Mouse (Mus musculus): ENCODE results near the gene Sec16a. TPM values are rescaled to one million over a fixed set of nuclear protein-coding genes. Genes with fewer than 3 reads are reported as not detected.
A peak's percentile ranks its signal among the peaks of the same experiment; 100 is the strongest.

The Sec16a gene
- total RNA-seq, 2 experiments from 2014 or later: 29.8 to 42.3 TPM

- no peak for ATAC-seq (replicated peaks; ENCODE audit: poor library complexity, severe bottlenecking)
Observed at GRCm38 (mm10) chr2:26444368-26444767, 648 bp downstream of the Sec16a start.

GRCm38 (mm10) chr2:26443876-26444275, 1.1 kb downstream of the Sec16a start:
- no peak for ATAC-seq (replicated peaks; ENCODE audit: poor library complexity, severe bottlenecking)

- no peak for ATAC-seq (replicated peaks; ENCODE audit: poor library complexity, severe bottlenecking)
Observed at GRCm38 (mm10) chr2:26442843-26443242, 2.2 kb downstream of the Sec16a start.

- ATAC-seq (replicated peaks; ENCODE audit: poor library complexity, severe bottlenecking): no peak
Observed at GRCm38 (mm10) chr2:26441688-26442087, 3.3 kb downstream of the Sec16a start.

- ATAC-seq (replicated peaks; ENCODE audit: poor library complexity, severe bottlenecking): no peak
Observed at GRCm38 (mm10) chr2:26441261-26441660, 3.8 kb downstream of the Sec16a start.

DNA sequence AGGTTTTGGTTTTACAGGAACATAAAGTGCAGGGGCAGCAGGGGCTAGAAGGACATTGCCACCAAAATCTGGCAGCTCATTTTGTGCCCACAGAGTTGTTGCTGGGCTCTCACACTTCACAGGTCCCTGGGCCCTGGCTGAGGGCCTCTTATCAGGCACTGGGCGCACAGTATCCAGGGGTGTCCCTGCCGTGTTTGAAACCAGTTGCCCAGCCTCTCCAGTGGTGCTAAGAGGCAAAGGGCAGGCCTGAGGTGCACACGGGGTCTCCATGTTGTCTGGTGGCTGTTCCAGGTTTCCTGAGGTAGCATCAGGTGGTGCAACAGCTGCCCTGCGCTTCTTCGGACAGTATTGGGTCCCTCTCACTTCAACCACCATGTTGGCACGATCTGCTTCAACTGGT, 5.3 kb downstream of the Sec16a start:
- no peak for ATAC-seq (replicated peaks; ENCODE audit: poor library complexity, severe bottlenecking)

DNA sequence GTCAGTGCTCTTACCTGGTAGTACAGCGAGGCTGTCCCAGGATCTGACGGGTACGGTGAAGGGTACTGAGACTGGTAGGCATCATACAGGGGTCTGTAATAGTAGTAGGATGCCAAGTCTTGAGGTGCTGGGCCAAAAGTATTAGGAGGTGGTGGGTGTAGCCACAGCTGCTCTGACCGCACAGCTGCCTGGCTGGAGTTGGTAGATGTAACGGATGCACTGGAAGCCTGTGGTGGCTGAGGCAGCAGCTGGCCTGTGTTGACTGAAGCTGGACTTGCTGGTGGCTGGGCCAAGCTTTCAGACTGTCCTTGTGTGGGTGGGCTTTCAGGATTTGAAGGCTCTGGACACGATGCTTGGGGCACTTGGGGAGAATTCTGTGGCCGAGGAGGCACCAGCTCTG, 6.6 kb downstream of the Sec16a start:
- ATAC-seq (replicated peaks; ENCODE audit: poor library complexity, severe bottlenecking): no peak

- ATAC-seq (replicated peaks; ENCODE audit: poor library complexity, severe bottlenecking): no peak
Observed at GRCm38 (mm10) chr2:26437221-26437620, 7.8 kb downstream of the Sec16a start.

DNA sequence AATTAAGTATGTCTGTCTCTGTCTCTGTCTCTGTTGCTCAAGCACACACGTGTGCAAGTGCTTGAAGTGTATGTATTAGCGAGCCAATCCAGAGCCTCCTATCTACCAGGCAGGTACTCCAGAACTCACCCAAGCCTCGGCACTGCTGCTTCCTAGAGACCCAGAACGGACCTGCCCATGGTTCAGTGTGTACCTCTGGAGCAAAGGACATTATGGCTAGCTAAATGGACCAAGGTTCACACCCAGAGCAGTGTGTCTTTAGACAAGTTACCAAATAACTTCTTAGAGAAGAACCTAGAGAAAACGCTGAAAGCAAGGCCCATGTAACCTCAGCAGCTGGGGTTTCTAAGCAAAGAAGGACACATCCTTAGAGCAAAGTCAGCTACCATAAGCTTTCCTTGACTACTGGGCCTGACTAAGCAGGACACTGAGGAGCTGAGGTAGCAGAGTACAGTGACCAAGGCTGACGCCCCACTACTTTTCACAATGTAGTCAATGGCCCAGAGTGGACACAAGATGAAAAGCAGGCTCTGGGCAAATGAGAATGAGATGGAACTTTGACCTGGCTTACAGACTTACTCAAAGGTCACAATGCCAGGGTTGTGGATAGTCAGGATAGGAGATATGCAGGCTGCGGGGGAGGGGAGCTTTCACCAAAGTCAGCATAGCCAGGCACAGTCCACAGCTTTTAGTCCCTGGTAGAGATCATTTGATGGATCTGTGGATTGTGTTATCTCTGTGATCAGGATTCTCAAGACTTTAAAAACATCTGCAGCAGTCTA, 10.0 kb downstream of the Sec16a start:
- ATAC-seq (replicated peaks; ENCODE audit: poor library complexity, severe bottlenecking): no peak

DNA sequence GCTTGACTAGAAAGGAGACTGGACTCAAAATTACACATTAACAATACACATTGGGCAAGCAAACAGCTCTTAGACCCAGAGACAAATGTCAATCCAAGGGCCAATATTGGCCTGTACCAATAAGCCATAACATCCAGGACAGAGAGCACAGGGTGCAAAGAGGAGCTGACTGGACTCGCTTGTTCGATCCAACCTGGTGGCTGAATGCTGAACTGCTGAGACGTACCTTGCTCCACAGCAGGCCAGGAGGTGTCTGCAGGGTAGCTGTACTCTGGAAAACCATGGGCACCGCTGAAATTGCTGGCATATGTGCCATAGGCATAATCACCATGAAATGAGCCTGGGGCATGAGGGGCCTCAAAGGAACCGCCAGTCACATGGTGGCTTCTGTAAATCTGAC, 15.2 kb downstream of the Sec16a start:
- no peak for ATAC-seq (replicated peaks; ENCODE audit: poor library complexity, severe bottlenecking)

- ATAC-seq (replicated peaks; ENCODE audit: poor library complexity, severe bottlenecking): no peak
Observed at GRCm38 (mm10) chr2:26424541-26424940, 20.5 kb downstream of the Sec16a start.

DNA sequence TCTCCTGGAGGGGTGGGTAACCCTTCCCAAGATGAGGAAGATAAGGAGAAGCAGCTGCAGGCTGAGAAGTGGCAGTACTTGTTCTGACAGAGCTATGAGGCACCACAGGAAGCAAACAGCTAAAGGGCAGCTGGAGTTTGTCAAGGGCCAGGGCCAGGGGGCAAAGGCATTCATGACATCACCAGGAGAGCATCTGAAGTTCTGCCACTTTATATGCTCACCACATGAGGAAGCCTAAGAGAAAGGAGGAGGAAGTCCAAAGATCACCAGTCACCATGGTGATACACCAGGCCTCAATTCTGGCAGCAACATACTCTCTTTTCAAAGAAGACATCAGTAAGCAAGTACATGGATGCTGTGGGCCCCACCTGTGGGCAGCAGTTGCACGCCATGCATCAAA, 21.9 kb downstream of the Sec16a start:
- no peak for ATAC-seq (replicated peaks; ENCODE audit: poor library complexity, severe bottlenecking)

GRCm38 (mm10) chr2:26421969-26422368, 23.0 kb downstream of the Sec16a start:
- no peak for ATAC-seq (replicated peaks; ENCODE audit: poor library complexity, severe bottlenecking)

GRCm38 (mm10) chr2:26418120-26418519, 26.9 kb downstream of the Sec16a start:
- no peak for ATAC-seq (replicated peaks; ENCODE audit: poor library complexity, severe bottlenecking)

- no peak for ATAC-seq (replicated peaks; ENCODE audit: poor library complexity, severe bottlenecking)
Observed at GRCm38 (mm10) chr2:26417066-26417465, 27.9 kb downstream of the Sec16a start.

DNA sequence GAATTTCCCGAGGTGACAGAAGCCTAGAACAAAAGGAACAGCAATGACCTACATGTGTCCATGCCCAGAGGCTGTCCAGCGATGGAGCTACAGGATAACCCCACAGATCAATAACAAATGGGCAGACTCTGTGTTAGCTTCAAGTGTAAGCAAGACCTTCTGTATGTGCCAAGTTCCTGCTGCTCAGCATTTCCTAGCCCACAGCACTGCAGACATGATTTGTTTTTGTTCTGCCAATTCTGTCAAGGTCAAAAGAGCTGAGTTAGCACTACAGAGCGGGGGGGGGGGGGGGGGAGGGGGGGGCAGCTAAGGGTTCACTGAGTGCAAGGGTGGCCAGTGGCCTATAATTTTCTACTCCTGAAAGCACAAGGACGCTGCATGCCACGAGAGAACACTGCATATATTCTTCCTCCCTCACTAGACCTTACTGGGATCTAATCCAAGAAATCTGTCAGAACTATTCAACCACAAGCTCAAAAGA, 34.0 kb downstream of the Sec16a start:
- ATAC-seq (replicated peaks; ENCODE audit: poor library complexity, severe bottlenecking): no peak

GRCm38 (mm10) chr2:26410091-26410490, 34.9 kb downstream of the Sec16a start:
- ATAC-seq (replicated peaks; ENCODE audit: poor library complexity, severe bottlenecking): no peak

DNA sequence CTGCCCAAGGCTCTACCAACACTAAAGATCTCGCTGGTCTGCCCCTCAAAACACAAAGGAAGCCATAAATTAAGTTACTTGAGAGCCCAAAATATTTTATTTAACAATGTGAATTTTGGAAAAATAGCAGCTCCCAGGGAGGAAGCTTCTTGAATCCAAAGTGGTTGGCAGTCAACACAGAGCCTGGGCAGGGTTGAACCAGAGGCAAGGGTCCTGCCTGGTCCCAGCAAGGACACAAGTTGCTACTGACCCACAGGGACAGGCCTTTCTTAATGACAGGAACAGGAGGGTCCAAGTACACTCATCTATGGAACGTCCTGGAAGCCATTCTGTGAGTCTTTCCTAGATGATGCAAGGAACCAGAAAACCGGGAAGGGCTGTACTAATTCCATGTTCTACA, 35.7 kb downstream of the Sec16a start:
- no peak for ATAC-seq (replicated peaks; ENCODE audit: poor library complexity, severe bottlenecking)

GRCm38 (mm10) chr2:26408515-26409356, 36.3 kb downstream of the Sec16a start, which contains the start of gene Inpp5e:
TSS of gene Inpp5e (minus strand) at chr2:26409203.
- ATAC-seq (replicated peaks; ENCODE audit: poor library complexity, severe bottlenecking): peak; percentile 95

DNA sequence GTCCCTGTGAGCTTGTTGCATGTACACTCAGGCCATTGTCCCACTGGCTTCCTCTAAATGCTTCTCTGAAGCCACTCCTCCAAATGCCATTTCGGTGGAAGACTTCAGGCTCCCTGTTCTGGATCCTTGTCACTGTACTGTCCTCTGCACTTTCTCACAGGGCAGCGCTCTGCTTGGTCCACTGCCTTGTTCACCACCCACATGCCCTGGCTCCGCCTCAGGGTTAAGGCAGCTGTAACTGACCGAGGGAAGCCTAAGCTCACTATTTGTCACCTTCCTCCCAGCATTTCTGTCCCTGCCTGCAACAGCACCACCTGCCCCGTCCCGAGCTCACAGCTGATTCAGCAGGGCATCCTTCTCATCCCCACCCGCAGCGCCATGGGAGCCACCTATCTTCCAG, 41.7 kb downstream of the Sec16a start:
- no peak for ATAC-seq (replicated peaks; ENCODE audit: poor library complexity, severe bottlenecking)

GRCm38 (mm10) chr2:26402265-26402664, 42.8 kb downstream of the Sec16a start:
- ATAC-seq (replicated peaks; ENCODE audit: poor library complexity, severe bottlenecking): no peak
